Mouse (Mus musculus) MEL (cell line): ENCODE measurements around the gene Lrrc46. TPM values are rescaled to one million over a fixed set of nuclear protein-coding genes. Genes with fewer than 3 reads are reported as not detected.

ENCODE experiments used
- DNase-seq: peaks from one replicate; pipeline ENCODE4 v3.0.0; 2011; ENCODE audit warnings: low read depth, low spot score
- H3K27ac ChIP-seq: 2 replicates; pipeline ENCODE4 v1.5.1; 2012; ENCODE audit warnings: low read depth, mild to moderate bottlenecking, control low read depth, low read length, moderate library complexity; ENCODE audit not compliant: control insufficient read depth
- H3K27me3 ChIP-seq, 2 experiments: fragments of 150-350 bp in 1 of 2; sonication (generic) in 1 of 2; 2 replicates each; pipeline ENCODE4 v1.6.1; 2012; ENCODE audit warnings: low read length in 2 of 2, mild to moderate bottlenecking in 2 of 2, improper control_type of control experiment in 1 of 2, moderate library complexity in 1 of 2; ENCODE audit not compliant: insufficient read depth in 2 of 2, control insufficient read depth in 1 of 2
- H3K36me3 ChIP-seq, 2 experiments: 2 replicates each; pipeline ENCODE4 v1.6.1; 2012 to 2014; ENCODE audit warnings: low read length in 2 of 2, improper control_type of control experiment in 1 of 2, inconsistent platforms in 1 of 2, mild to moderate bottlenecking in 1 of 2; ENCODE audit not compliant: insufficient read depth in 2 of 2, control insufficient read depth in 1 of 2
- H3K4me1 ChIP-seq, 2 experiments: fragments of 150-350 bp in 1 of 2; sonication (generic) in 1 of 2; 2 replicates each; pipeline ENCODE4 v1.6.1; 2012; ENCODE audit warnings: low read length in 2 of 2, improper control_type of control experiment in 1 of 2, mild to moderate bottlenecking in 1 of 2; ENCODE audit not compliant: insufficient read depth in 2 of 2, control insufficient read depth in 1 of 2
- H3K4me3 ChIP-seq, 2 experiments: fragments of 150-350 bp in 1 of 2; sonication (generic) in 1 of 2; 2 replicates each; pipeline ENCODE4 v1.5.1; 2012; ENCODE audit warnings: low read depth in 2 of 2, low read length in 2 of 2, mild to moderate bottlenecking in 2 of 2, moderate library complexity in 2 of 2, control low read depth in 1 of 2, improper control_type of control experiment in 1 of 2; ENCODE audit not compliant: control insufficient read depth in 1 of 2, insufficient read depth in 1 of 2
- H3K79me2 ChIP-seq: 2 replicates; pipeline ENCODE4 v1.6.1; 2012; ENCODE audit warnings: mild to moderate bottlenecking, low read length, moderate library complexity; ENCODE audit not compliant: control insufficient read depth, poor library complexity, insufficient read depth
- H3K9ac ChIP-seq: 2 replicates; pipeline ENCODE4 v1.6.1; 2012; ENCODE audit warnings: low read depth, mild to moderate bottlenecking, control low read depth, low read length, moderate library complexity; ENCODE audit not compliant: control insufficient read depth, poor library complexity, severe bottlenecking
- H3K9me3 ChIP-seq: fragments of 150-350 bp; sonication (generic); replicated peaks from 2 replicates; pipeline ENCODE4 v1.6.1; 2012; ENCODE audit warnings: mild to moderate bottlenecking, low read length, improper control_type of control experiment, moderate library complexity; ENCODE audit not compliant: insufficient read depth
- BHLHE40 ChIP-seq: IDR thresholded peaks from 2 replicates; pipeline ENCODE4 v1.6.1; 2012; ENCODE audit warnings: low read depth, mild to moderate bottlenecking, inconsistent platforms, low read length, improper control_type of control experiment, borderline replicate concordance
- CHD1 ChIP-seq: IDR thresholded peaks from 2 replicates; pipeline ENCODE4 v1.6.1; 2012; ENCODE audit warnings: low read depth, mild to moderate bottlenecking, inconsistent platforms, low read length, improper control_type of control experiment
- CHD2 ChIP-seq: IDR thresholded peaks from 2 replicates; pipeline ENCODE4 v1.6.1; 2011; ENCODE audit warnings: low read length, improper control_type of control experiment
- CTCF ChIP-seq, 3 experiments: IDR thresholded peaks in 2 of 3; conservative IDR thresholded peaks in 1 of 3; 2 replicates each; pipeline ENCODE4 v1.5.1; 2011 to 2012; ENCODE audit warnings: low read length in 3 of 3, low read depth in 2 of 3, mild to moderate bottlenecking in 2 of 3, improper control_type of control experiment in 1 of 3, inconsistent platforms in 1 of 3, mixed read lengths in 1 of 3, moderate library complexity in 1 of 3; ENCODE audit not compliant: control insufficient read depth in 1 of 3, insufficient read depth in 1 of 3, poor library complexity in 1 of 3, severe bottlenecking in 1 of 3
- E2F4 ChIP-seq: IDR thresholded peaks from 2 replicates; pipeline ENCODE4 v1.6.1; 2011; ENCODE audit warnings: low read depth, low read length, improper control_type of control experiment, borderline replicate concordance
- ELF1 ChIP-seq: IDR thresholded peaks from 2 replicates; pipeline ENCODE4 v1.6.1; 2014; ENCODE audit warnings: low read depth, mild to moderate bottlenecking, inconsistent platforms, low read length, improper control_type of control experiment, moderate library complexity
- EP300 ChIP-seq, 2 experiments: IDR thresholded peaks; 2 replicates each; pipeline ENCODE4 v1.6.1; 2011; ENCODE audit warnings: improper control_type of control experiment in 2 of 2, low read length in 2 of 2, low read depth in 1 of 2, mild to moderate bottlenecking in 1 of 2
- ETS1 ChIP-seq: IDR thresholded peaks from 2 replicates; pipeline ENCODE4 v1.6.1; 2012; ENCODE audit warnings: low read depth, mild to moderate bottlenecking, inconsistent platforms, low read length, improper control_type of control experiment, moderate library complexity
- GABPA ChIP-seq: IDR thresholded peaks from 2 replicates; pipeline ENCODE4 v1.6.1; 2012; ENCODE audit warnings: low read depth, mild to moderate bottlenecking, inconsistent platforms, low read length, improper control_type of control experiment, moderate library complexity
- HCFC1 ChIP-seq: IDR thresholded peaks from 2 replicates; pipeline ENCODE4 v1.6.1; 2012; ENCODE audit warnings: low read depth, mild to moderate bottlenecking, inconsistent platforms, low read length, improper control_type of control experiment, moderate library complexity
- JUND ChIP-seq: IDR thresholded peaks from 2 replicates; pipeline ENCODE4 v1.6.1; 2011; ENCODE audit warnings: low read depth, mild to moderate bottlenecking, improper control_type of control experiment, low read length
- KAT2A ChIP-seq: conservative IDR thresholded peaks from 2 replicates; pipeline ENCODE4 v1.6.1; 2012; ENCODE audit warnings: low read depth, low read length, improper control_type of control experiment, inconsistent platforms
- MAFK ChIP-seq: IDR thresholded peaks from 2 replicates; pipeline ENCODE4 v1.6.1; 2011; ENCODE audit warnings: low read depth, mild to moderate bottlenecking, low read length, improper control_type of control experiment, borderline replicate concordance
- MAX ChIP-seq: IDR thresholded peaks from 2 replicates; pipeline ENCODE4 v1.6.1; 2011; ENCODE audit warnings: low read length, improper control_type of control experiment
- MAZ ChIP-seq: IDR thresholded peaks from 2 replicates; pipeline ENCODE4 v1.6.1; 2012; ENCODE audit warnings: low read depth, mild to moderate bottlenecking, inconsistent platforms, low read length, improper control_type of control experiment
- MEF2A ChIP-seq: IDR thresholded peaks from 2 replicates; pipeline ENCODE4 v1.6.1; 2014; ENCODE audit warnings: low read depth, mild to moderate bottlenecking, inconsistent platforms, low read length, improper control_type of control experiment; ENCODE audit not compliant: poor library complexity, insufficient replicate concordance, severe bottlenecking; ENCODE audit errors: extremely low read depth
- MXI1 ChIP-seq: IDR thresholded peaks from 2 replicates; pipeline ENCODE4 v1.6.1; 2011; ENCODE audit warnings: mild to moderate bottlenecking, low read depth, low read length, improper control_type of control experiment
- MYB ChIP-seq: IDR thresholded peaks from 2 replicates; pipeline ENCODE4 v1.6.1; 2011; ENCODE audit warnings: mild to moderate bottlenecking, low read depth, low read length, improper control_type of control experiment
- MYC ChIP-seq: IDR thresholded peaks from 2 replicates; pipeline ENCODE4 v1.6.1; 2011; ENCODE audit warnings: low read depth, mild to moderate bottlenecking, low read length, improper control_type of control experiment, moderate library complexity
- NELFE ChIP-seq: IDR thresholded peaks from 2 replicates; pipeline ENCODE4 v1.6.1; 2011; ENCODE audit warnings: low read depth, low read length, improper control_type of control experiment
- NRF1 ChIP-seq: IDR thresholded peaks from 2 replicates; pipeline ENCODE4 v1.6.1; 2014; ENCODE audit warnings: low read depth, mild to moderate bottlenecking, inconsistent platforms, low read length, improper control_type of control experiment, moderate library complexity; ENCODE audit not compliant: poor library complexity, insufficient read depth, severe bottlenecking
- POLR2AphosphoS2 ChIP-seq: IDR thresholded peaks from 2 replicates; pipeline ENCODE4 v1.6.1; 2011; ENCODE audit warnings: low read length, improper control_type of control experiment
- POLR2AphosphoS5 ChIP-seq: IDR thresholded peaks from 2 replicates; pipeline ENCODE4 v1.6.1; 2012; ENCODE audit warnings: low read depth, borderline replicate concordance, mild to moderate bottlenecking, inconsistent platforms, low read length, moderate library complexity, mixed read lengths
- RAD21 ChIP-seq: IDR thresholded peaks from 2 replicates; pipeline ENCODE4 v1.6.1; 2011; ENCODE audit warnings: mild to moderate bottlenecking, low read depth, low read length, improper control_type of control experiment
- RCOR1 ChIP-seq: IDR thresholded peaks from 2 replicates; pipeline ENCODE4 v1.6.1; 2012; ENCODE audit warnings: low read depth, mild to moderate bottlenecking, inconsistent platforms, low read length, improper control_type of control experiment
- SIN3A ChIP-seq: IDR thresholded peaks from 2 replicates; pipeline ENCODE4 v1.6.1; 2012; ENCODE audit warnings: low read length, improper control_type of control experiment, inconsistent platforms
- SMC3 ChIP-seq: IDR thresholded peaks from 2 replicates; pipeline ENCODE4 v1.6.1; 2011; ENCODE audit warnings: low read depth, low read length, improper control_type of control experiment
- TAL1 ChIP-seq: IDR thresholded peaks from 2 replicates; pipeline ENCODE4 v1.6.1; 2012; ENCODE audit warnings: mild to moderate bottlenecking, inconsistent platforms, low read length, moderate library complexity, mixed read lengths
- TBP ChIP-seq: IDR thresholded peaks from 2 replicates; pipeline ENCODE4 v1.8.0; 2011; ENCODE audit warnings: low read depth, low read length, improper control_type of control experiment
- TCF12 ChIP-seq: IDR thresholded peaks from 2 replicates; pipeline ENCODE4 v1.6.1; 2014; ENCODE audit warnings: low read depth, mild to moderate bottlenecking, inconsistent platforms, low read length, improper control_type of control experiment, moderate library complexity
- UBTF ChIP-seq: IDR thresholded peaks from 2 replicates; pipeline ENCODE4 v1.6.1; 2012; ENCODE audit warnings: low read depth, mild to moderate bottlenecking, inconsistent platforms, low read length, improper control_type of control experiment, moderate library complexity, borderline replicate concordance; ENCODE audit not compliant: insufficient read depth
- USF1 ChIP-seq: IDR thresholded peaks from 2 replicates; pipeline ENCODE4 v1.6.1; 2014; ENCODE audit warnings: low read depth, mild to moderate bottlenecking, inconsistent platforms, low read length, improper control_type of control experiment, moderate library complexity
- USF2 ChIP-seq, 2 experiments: IDR thresholded peaks; 2 replicates each; pipeline ENCODE4 v1.6.1; 2011 to 2012; ENCODE audit warnings: improper control_type of control experiment in 2 of 2, low read length in 2 of 2, borderline replicate concordance in 1 of 2, inconsistent platforms in 1 of 2, low read depth in 1 of 2, mild to moderate bottlenecking in 1 of 2; ENCODE audit not compliant: insufficient read depth in 1 of 2
- ZC3H11A ChIP-seq: IDR thresholded peaks from 2 replicates; pipeline ENCODE4 v1.6.1; 2012; ENCODE audit warnings: low read depth, mild to moderate bottlenecking, inconsistent platforms, low read length, improper control_type of control experiment
- ZKSCAN1 ChIP-seq: IDR thresholded peaks from 2 replicates; pipeline ENCODE4 v1.6.1; 2012; ENCODE audit warnings: low read depth, mild to moderate bottlenecking, inconsistent platforms, low read length, improper control_type of control experiment, moderate library complexity
- ZMIZ1 ChIP-seq: IDR thresholded peaks from 2 replicates; pipeline ENCODE4 v1.6.1; 2012; ENCODE audit warnings: low read depth, mild to moderate bottlenecking, inconsistent platforms, low read length, improper control_type of control experiment, moderate library complexity
- ZNF384 ChIP-seq: IDR thresholded peaks from 2 replicates; pipeline ENCODE4 v1.6.1; 2012; ENCODE audit warnings: low read depth, mild to moderate bottlenecking, inconsistent platforms, low read length, improper control_type of control experiment
- polyA plus RNA-seq, 2 experiments: library from polyadenylated mRNA; stranded (reverse) in 1 of 2; unstranded in 1 of 2; fragments of >175 nt in 1 of 2; fragments of >200 nt in 1 of 2; gene quantifications; 2 replicates each; pipeline versions ENCODE4 v1.2.1 to v1.2.4; 2012; ENCODE audit warnings: low replicate concordance in 2 of 2, low read depth in 1 of 2; ENCODE audit not compliant: insufficient read length in 2 of 2, insufficient read depth in 1 of 2, missing spikeins in 1 of 2
- total RNA-seq: library from RNA; depleted of rRNA; stranded (reverse); fragments of 300-350 nt; gene quantifications from 2 replicates; pipeline ENCODE4 v1.2.3, GENCODE M21; 2012

Gene Lrrc46
- total and polyA plus RNA-seq, 3 experiments, result 0.19 to 0.75 TPM; not detected in 1

DNA sequence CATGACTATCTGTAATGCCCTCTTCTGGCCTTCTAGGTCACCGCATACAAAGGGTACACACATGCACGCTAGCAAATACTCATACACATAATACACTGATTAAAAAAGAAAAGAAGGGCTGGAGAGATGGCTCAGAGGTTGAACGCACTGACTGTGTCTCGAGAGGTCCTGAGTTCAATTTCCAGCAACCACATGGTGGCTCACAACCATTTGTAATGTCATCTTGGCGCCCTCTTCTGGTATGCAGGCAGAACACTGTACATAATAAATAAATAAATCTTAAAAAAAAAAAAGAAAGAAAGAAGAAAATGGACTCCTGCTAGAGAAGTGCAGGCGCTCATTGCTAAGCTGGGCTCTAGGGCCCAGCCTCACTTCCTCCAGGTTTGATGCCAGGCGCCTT, 4.7 kb upstream of the Lrrc46 start:
- Histone ChIP-seq H3K27ac (no peak overlapping the region), H3K9ac (no peak overlapping the region), H3K4me1 (peaks cover 0 to 10% of the 10 kb centered on the region in 2 experiments; a peak in 2 of 4 replicates), H3K79me2 (peaks cover 21% of the 10 kb centered on the region), H3K4me3 (no peak overlapping the region), H3K9me3 (no peaks in the 10 kb centered on the region), H3K36me3 (peaks cover 0 to 7% of the 10 kb centered on the region in 2 experiments; a peak in 2 of 4 replicates), H3K27me3 (no peaks in the 10 kb centered on the region)
- DNase-seq, result peak; percentile 84
- TF ChIP-seq MAX (peak; percentile 46; the same call in 1 of the 2 replicates), E2F4 (no peak), MYC (peak; percentile 95), TBP (0 out of 2 replicates have a peak, but pooled peaks have one; percentile 16), NELFE (no peak), JUND (no peak), EP300 (IDR thresholded peaks at IDR 0.05; ENCODE audit: low read depth in 1 of 2, low read length in 2 of 2) (no peak), USF1 (no peak; the same call in 1 of the 2 replicates), POLR2AphosphoS5 (no peak), HCFC1 (peak; percentile 41; the same call in 1 of the 2 replicates), RCOR1 (no peak), MAFK (no peak), KAT2A (no peak), CHD1 (no peak), ZC3H11A (peak; percentile 18; the same call in 1 of the 2 replicates), SIN3A (peak; percentile 68), RAD21 (peak; percentile 54), USF2 (IDR thresholded peaks at IDR 0.05; ENCODE audit: borderline replicate concordance in 1 of 2, insufficient read depth in 1 of 2, low read depth in 1 of 2, low read length in 2 of 2) (no peak), TAL1 (no peak), POLR2AphosphoS2 (0 out of 2 replicates have a peak, but pooled peaks have one; percentile 32), NRF1 (no peak), MAZ (no peak), GABPA (no peak), MEF2A (no peak), CHD2 (no peak), SMC3 (peak; percentile 59), ELF1 (no peak), TCF12 (no peak), CTCF (IDR thresholded peaks at IDR 0.05 in 2 of 3, conservative IDR thresholded peaks at IDR 0.05 in 1 of 3; ENCODE audit: control insufficient read depth in 1 of 3, insufficient read depth in 1 of 3, low read depth in 2 of 3, low read length in 3 of 3, poor library complexity in 1 of 3, severe bottlenecking in 1 of 3) (peak; percentile 48 to 78 (median 53)), ZMIZ1 (no peak), UBTF (no peak), BHLHE40 (no peak), ETS1 (no peak), MXI1 (peak; percentile 46; the same call in 1 of the 2 replicates), ZNF384 (peak; percentile 94), MYB (no peak), ZKSCAN1 (no peak; the same call in 1 of the 2 replicates)
